Mouse (Mus musculus) thymus, adult 2 months (tissue): ENCODE data around the gene Gnl1. TPM values are rescaled to one million over a fixed set of nuclear protein-coding genes. Genes with fewer than 3 reads are reported as not detected.

Experiments
- DNase-seq: peaks from one replicate; pipeline ENCODE4 v3.0.0; 2021
- H3K27ac ChIP-seq: fragments of 200-500 bp; 2 replicates; pipeline ENCODE4 v1.5.1; 2012; ENCODE audit warnings: low read length, control low read depth; ENCODE audit not compliant: control insufficient read depth, insufficient read depth
- H3K27me3 ChIP-seq: fragments of 200-500 bp; 2 replicates; pipeline ENCODE4 v1.6.1; 2012; ENCODE audit warnings: mild to moderate bottlenecking, low read length, moderate library complexity, mixed read lengths; ENCODE audit not compliant: control insufficient read depth, insufficient read depth
- H3K36me3 ChIP-seq: fragments of 200-500 bp; 2 replicates; pipeline ENCODE4 v1.6.1; 2012; ENCODE audit warnings: mild to moderate bottlenecking, low read length, moderate library complexity; ENCODE audit not compliant: control insufficient read depth, insufficient read depth
- H3K4me1 ChIP-seq: fragments of 200-500 bp; replicated peaks from 2 replicates; pipeline ENCODE4 v1.6.1; 2012; ENCODE audit warnings: low read length; ENCODE audit not compliant: control insufficient read depth, insufficient read depth
- H3K4me3 ChIP-seq: fragments of 200-500 bp; 2 replicates; pipeline ENCODE4 v1.5.1; 2012; ENCODE audit warnings: mild to moderate bottlenecking, low read length, control low read depth, moderate library complexity; ENCODE audit not compliant: control insufficient read depth, insufficient read depth
- CTCF ChIP-seq: fragments of 200-500 bp; IDR thresholded peaks from 2 replicates; pipeline ENCODE4 v1.5.1; 2012; ENCODE audit warnings: mild to moderate bottlenecking, control low read depth, low read length, moderate library complexity, borderline replicate concordance; ENCODE audit not compliant: control insufficient read depth, poor library complexity, insufficient read depth; ENCODE audit errors: extremely low read depth
- POLR2A ChIP-seq: fragments of 200-500 bp; IDR thresholded peaks from 2 replicates; pipeline ENCODE4 v1.6.1; 2012; ENCODE audit warnings: mild to moderate bottlenecking, low read length, control low read depth, moderate library complexity; ENCODE audit not compliant: control insufficient read depth, poor library complexity, insufficient read depth; ENCODE audit errors: extremely low read depth
- WGBS: fragments of 180-500 bp; shearing (Covaris S2); methylation state at CpG from one replicate; pipeline ENCODE4 v1.1.7; 2018; 5-methylcytosine and 5-hydroxymethylcytosine counted together
- polyA plus RNA-seq: library from polyadenylated mRNA; depleted of rRNA; stranded (reverse); fragments of >200 nt; gene quantifications from 2 replicates; pipeline ENCODE4 v1.2.3, GENCODE M21; 2012

Gnl1 gene
- polyA plus RNA-seq, 1 experiment: 37.9 TPM

DNA sequence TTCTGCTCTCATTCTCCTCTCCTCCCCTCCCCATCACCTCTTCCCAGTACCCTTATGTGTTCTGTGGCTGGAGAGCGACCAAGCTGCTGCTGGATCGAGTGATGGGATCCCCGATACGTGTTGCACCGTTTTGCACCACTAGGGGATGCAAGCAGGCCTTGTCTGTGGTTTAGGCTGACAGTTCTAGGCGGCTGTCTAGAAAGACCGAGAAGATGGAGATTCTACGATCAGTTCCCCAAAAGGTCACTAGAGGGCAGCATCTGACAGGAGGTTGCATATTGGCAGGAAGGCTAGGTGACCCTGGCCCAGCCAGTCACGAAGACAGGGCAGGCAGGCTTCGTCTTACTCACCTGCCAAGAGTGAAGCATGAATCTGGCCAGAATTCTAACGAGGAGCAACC, 17.3 kb downstream of the Gnl1 start:
- DNase-seq: peak; percentile 99
- H3K4me1 ChIP-seq: peaks cover 25% of the 10 kb centered on the region
- no peak overlapping the region for H3K27ac ChIP-seq
- TF ChIP-seq CTCF (peak; percentile 79; the same call in 1 of the 2 replicates), POLR2A (no peak)
- no peaks in the 10 kb centered on the region for H3K27me3 ChIP-seq
- H3K36me3 ChIP-seq: no peaks in the 10 kb centered on the region
- H3K4me3 ChIP-seq: no peak overlapping the region
- under 1% methylated on average over 11 of the region's 11 CpGs for WGBS

DNA sequence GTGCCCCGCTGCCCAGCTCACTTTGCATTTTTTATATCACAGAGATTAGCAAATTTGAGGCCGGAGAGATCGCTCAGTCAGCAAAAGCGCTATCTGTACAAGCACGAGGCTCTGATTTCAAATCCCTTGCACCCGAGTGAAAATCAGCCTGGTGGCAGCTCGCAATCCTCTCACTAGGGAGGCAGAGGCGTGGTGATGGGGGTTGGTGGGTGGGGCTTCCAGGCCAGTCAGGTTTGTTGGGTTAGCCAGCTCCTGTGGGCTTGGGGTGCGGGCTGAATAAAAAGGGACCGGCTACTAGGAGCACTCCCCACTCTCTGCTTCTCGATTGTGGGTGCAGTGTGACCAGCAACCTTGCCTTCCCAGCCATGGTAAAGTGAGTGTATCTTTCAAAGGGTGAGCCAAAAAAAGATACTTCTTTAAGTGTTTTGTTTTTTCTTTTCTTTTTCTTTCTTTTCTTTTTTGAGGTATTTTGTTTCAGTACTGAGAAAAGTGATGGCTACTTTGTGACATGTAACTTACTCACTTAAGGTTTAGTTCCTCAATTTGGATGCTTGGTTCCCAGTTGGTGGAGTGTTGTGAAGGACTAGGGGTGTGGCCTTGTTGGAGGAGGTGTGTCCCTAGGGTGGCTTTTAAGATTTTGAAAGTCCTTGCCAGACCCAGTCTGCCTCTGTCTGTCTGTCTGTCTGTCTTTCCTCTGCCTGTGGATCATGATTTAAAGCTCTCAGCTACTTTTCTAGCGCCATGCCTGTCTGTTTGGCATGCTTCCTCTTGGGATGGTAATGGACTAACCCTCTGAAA, 18.3 kb downstream of the Gnl1 start:
- no peak for TF ChIP-seq POLR2A
- no peak for TF ChIP-seq CTCF
- Histone ChIP-seq H3K4me1 (peaks cover 29% of the 10 kb centered on the region), H3K36me3 (no peaks in the 10 kb centered on the region), H3K4me3 (0 out of 2 replicates have a peak overlapping the region, but pooled peaks have one; percentile 3), H3K27ac (peak overlapping the region; percentile 59), H3K27me3 (no peaks in the 10 kb centered on the region)
- DNase-seq: peak; percentile 56
- 22% methylated on average over 12 of the region's 12 CpGs for WGBS

DNA sequence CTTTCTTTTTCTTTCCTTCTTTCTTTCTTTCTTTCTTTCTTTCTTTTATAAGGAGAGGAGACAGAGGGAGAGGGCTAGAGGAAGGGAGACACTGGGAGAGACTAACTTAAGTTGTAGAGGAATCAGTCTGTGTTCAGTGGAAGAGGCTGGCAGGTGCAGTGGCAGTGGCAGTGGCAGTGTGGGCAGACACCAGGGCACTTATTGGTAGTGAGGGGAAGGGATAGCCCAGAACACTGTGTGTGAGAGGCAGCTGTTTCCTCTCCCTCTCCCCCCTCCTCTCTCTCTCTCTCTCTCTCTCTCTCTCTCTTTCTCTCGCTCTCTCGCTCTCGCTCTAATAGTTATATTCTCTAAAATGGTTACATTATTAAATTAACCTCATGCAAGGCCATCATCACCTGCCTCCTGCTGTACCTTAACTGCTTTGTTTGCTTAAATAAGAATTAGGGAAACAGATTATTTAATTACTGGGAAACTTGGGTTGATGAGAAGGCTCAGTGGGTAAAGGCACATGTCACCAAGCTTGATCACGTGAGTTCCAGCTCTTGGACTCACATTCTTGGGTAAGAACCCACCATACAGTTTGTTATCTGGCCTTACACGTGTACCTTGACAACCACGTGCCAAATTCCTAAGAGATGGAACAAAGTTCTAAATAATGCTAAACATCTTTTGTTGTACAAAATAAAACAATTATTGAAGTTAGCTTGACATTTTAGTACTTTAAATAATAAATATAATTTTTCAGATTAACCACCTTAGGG, 19.1 kb downstream of the Gnl1 start:
- no peak for TF ChIP-seq POLR2A
- TF ChIP-seq CTCF: no peak
- peak; percentile 30 for DNase-seq
- under 1% methylated on average over 6 of the region's 6 CpGs for whole genome bisulfite sequencing
- peaks cover 31% of the 10 kb centered on the region for H3K4me1 ChIP-seq
- no peaks in the 10 kb centered on the region for H3K36me3 ChIP-seq
- peak overlapping the region; percentile 2; the same call in 1 of the 2 replicates for H3K4me3 ChIP-seq
- H3K27me3 ChIP-seq: no peaks in the 10 kb centered on the region
- peak overlapping the region; percentile 59 for H3K27ac ChIP-seq

DNA sequence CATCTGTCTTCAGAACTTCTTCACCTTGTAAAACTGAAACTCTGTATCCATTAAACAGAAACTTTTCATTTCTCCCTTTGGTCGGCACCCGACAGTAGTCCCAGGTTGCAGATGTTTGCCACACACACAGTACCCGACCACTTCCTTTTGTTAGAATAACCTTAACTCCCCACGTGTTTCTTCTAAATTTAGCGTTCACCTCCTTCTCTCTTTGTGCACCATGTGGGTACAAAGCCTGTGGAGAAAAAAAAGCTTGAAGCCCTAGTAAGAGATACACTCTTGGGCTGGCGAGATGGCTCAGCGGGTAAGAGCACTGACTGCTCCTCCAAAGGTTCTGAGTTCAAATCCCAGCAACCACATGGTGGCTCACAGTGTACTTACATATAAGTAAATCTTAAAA, 19.7 kb downstream of the Gnl1 start:
- 4% methylated on average over 7 of the region's 7 CpGs for WGBS
- H3K4me3 ChIP-seq: no peak overlapping the region
- TF ChIP-seq POLR2A (no peak), CTCF (no peak)
- H3K4me1 ChIP-seq: peaks cover 31% of the 10 kb centered on the region
- H3K36me3 ChIP-seq: no peaks in the 10 kb centered on the region
- peak overlapping the region; percentile 20; the same call in 1 of the 2 replicates for H3K27ac ChIP-seq
- H3K27me3 ChIP-seq: no peaks in the 10 kb centered on the region
- peak; percentile 89 for DNase-seq

DNA sequence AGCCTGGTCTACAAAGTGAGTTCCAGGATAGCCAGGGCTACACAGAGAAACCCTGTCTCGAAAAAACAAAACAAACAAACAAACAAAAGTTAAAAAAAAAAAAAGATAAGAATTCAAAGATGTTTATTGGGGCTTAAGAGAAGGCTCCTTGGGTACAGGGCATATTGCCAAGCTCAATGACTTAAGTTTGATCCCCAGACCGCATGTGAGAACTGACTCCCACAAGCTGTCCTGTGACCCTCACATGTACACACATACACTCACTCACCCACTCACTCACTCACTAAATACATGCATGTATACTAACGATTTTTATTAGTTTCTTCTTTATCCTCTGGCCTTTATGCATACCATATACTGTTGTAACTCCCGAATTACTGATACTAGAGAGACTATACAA, 20.7 kb downstream of the Gnl1 start:
- Histone ChIP-seq H3K27ac (no peak overlapping the region), H3K4me3 (no peak overlapping the region), H3K36me3 (no peaks in the 10 kb centered on the region), H3K27me3 (no peaks in the 10 kb centered on the region), H3K4me1 (peaks cover 33% of the 10 kb centered on the region)
- no peak for TF ChIP-seq CTCF
- no peak for TF ChIP-seq POLR2A
- DNase-seq: no peak
- 56% methylated on average over 4 of the region's 4 CpGs for WGBS

DNA sequence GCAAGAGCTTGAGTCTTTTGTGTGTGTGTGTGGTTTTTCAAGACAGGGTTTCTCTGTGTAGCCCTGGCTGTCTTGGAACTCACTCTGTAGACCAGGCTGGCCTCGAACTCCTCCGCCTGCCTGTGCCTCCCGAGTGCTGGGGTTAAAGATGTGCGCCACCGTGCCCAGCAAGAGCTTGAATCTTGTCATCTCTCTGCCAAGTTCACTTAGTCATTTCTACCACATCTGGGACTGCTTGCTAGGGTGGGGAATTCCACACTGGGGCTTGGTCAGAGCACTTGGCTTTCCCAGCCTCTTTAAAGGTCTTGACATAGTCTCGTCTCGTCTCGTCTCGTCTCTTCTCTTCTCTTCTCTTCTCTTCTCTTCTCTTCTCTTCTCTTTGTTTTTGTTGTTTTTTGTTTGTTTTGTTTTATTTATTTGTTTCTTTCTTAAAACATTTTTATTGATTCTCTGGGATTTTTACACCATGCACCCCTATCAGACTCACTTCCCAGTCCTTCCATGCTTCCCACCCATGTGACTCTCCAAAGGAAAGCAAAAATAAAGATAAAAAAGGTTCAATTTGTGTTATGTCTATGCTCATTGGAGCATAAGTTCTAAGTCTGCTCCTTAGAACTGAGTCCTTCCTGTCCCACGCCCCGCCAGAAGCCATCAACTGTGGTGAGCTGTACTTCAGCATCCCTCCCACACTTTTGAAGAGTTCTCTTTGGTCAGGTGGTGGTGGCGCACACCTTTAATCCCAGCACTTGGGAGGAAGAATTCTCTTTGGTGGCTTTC, 21.7 kb downstream of the Gnl1 start:
- no peaks in the 10 kb centered on the region for H3K36me3 ChIP-seq
- H3K27ac ChIP-seq: peak overlapping the region; percentile 49; the same call in 1 of the 2 replicates
- H3K27me3 ChIP-seq: no peaks in the 10 kb centered on the region
- TF ChIP-seq CTCF: no peak
- TF ChIP-seq POLR2A: no peak
- 46% methylated on average over 12 of the region's 12 CpGs for WGBS
- H3K4me3 ChIP-seq: no peak overlapping the region
- H3K4me1 ChIP-seq: peaks cover 33% of the 10 kb centered on the region
- peak; percentile 46 for DNase-seq
